Mouse (Mus musculus) liver, adult 2 months (tissue): ENCODE data around the gene Palm2.

Experiments
- CTCF ChIP-seq: fragments of 200-500 bp; IDR thresholded peaks from 2 replicates; pipeline ENCODE4 v1.5.1; 2011; ENCODE audit warnings: low read depth, low read length, control low read depth
- POLR2A ChIP-seq: fragments of 200-500 bp; IDR thresholded peaks from 2 replicates; pipeline ENCODE4 v1.6.1; 2011; ENCODE audit warnings: low read length, control low read depth; ENCODE audit not compliant: insufficient read depth; ENCODE audit errors: extremely low read depth

DNA sequence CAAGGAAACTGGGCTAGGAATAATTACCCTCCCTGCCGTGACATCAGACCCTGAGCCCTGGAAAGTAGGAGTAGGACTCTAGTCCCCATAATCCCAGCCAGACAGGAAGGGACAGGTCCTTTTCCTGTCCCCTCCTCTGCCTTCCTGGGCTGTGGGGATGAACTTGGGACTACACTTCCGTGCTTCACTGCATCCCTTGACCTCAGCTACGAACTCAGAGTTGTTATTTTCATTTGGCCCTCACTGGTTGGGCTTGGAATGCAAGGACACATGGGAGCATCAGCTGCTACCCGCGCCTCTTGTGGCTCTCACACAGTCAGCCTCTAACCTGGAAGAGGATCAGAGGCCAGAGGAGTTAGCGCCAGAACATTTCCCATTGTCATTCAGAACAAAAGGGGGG is 256.0 kb downstream of the Palm2 start:
- no peak for TF ChIP-seq POLR2A
- no peak for TF ChIP-seq CTCF
